Mouse (Mus musculus) bone marrow macrophage, adult 2 months (primary cell): ENCODE measurements around the gene Eomes. TPM values are rescaled to one million over a fixed set of nuclear protein-coding genes. Genes with fewer than 3 reads are reported as not detected.

Source experiments
- H3K27ac ChIP-seq: 2 replicates; pipeline ENCODE4 v1.5.1; 2012; ENCODE audit warnings: low read depth, low read length; ENCODE audit not compliant: insufficient read depth
- H3K4me1 ChIP-seq: 2 replicates; pipeline ENCODE4 v1.6.1; 2012; ENCODE audit warnings: low read length; ENCODE audit not compliant: control insufficient read depth, insufficient read depth
- H3K4me3 ChIP-seq: 2 replicates; pipeline ENCODE4 v1.5.1; 2012; ENCODE audit warnings: mild to moderate bottlenecking, low read length, moderate library complexity; ENCODE audit not compliant: insufficient read depth
- CTCF ChIP-seq: IDR thresholded peaks from 2 replicates; pipeline ENCODE4 v1.5.1; 2012; ENCODE audit warnings: low read depth, mild to moderate bottlenecking, low read length, moderate library complexity
- POLR2A ChIP-seq: IDR thresholded peaks from 2 replicates; pipeline ENCODE4 v1.6.1; 2012; ENCODE audit warnings: mild to moderate bottlenecking, low read depth, low read length, borderline replicate concordance
- polyA plus RNA-seq: library from polyadenylated mRNA; stranded (reverse); fragments of >200 nt; gene quantifications from 2 replicates; pipeline ENCODE4 v1.2.4, GENCODE M21; 2012; ENCODE audit not compliant: missing spikeins, insufficient read depth, insufficient read length

Gene Eomes
- polyA plus RNA-seq, 1 experiment: not detected

DNA sequence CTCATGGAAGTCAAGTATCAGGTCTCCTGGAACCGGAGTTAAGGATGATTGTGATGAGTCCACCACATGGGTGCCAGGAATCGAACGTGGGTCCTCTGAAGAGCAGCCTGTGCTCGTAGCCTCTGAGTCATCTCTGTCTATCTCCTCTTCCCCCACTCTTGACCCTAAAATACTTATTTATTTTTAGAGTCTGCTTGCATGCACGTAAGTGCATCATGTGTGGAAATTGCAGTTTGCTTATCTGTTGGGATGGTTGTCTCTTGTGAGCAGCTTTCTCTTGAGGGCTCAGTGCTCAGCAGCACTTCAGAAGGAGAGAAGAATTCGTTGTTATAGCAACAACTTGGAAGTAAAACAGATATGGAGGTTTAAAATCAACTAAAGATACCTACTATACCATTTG lies 37.5 kb downstream of the Eomes start:
- peaks cover 57% of the 10 kb centered on the region for H3K4me1 ChIP-seq
- TF ChIP-seq POLR2A: no peak
- TF ChIP-seq CTCF: no peak
- H3K27ac ChIP-seq: no peak overlapping the region
- H3K4me3 ChIP-seq: no peak overlapping the region

GRCm38 (mm10) chr9:118516162-118516561 lies 38.1 kb downstream of the Eomes start:
- TF ChIP-seq CTCF (no peak), POLR2A (no peak)
- peaks cover 57% of the 10 kb centered on the region for H3K4me1 ChIP-seq
- no peak overlapping the region for H3K27ac ChIP-seq
- no peak overlapping the region for H3K4me3 ChIP-seq

- H3K4me3 ChIP-seq: no peak overlapping the region
- H3K27ac ChIP-seq: no peak overlapping the region
- H3K4me1 ChIP-seq: peaks cover 47% of the 10 kb centered on the region
- no peak for TF ChIP-seq POLR2A
Measured at GRCm38 (mm10) chr9:118517619-118518018, 39.6 kb downstream of the Eomes start.

GRCm38 (mm10) chr9:118519101-118519500 lies 41.1 kb downstream of the Eomes start:
- TF ChIP-seq POLR2A (no peak), CTCF (no peak)
- Histone ChIP-seq H3K27ac (no peak overlapping the region), H3K4me3 (no peak overlapping the region), H3K4me1 (peaks cover 36% of the 10 kb centered on the region)

DNA sequence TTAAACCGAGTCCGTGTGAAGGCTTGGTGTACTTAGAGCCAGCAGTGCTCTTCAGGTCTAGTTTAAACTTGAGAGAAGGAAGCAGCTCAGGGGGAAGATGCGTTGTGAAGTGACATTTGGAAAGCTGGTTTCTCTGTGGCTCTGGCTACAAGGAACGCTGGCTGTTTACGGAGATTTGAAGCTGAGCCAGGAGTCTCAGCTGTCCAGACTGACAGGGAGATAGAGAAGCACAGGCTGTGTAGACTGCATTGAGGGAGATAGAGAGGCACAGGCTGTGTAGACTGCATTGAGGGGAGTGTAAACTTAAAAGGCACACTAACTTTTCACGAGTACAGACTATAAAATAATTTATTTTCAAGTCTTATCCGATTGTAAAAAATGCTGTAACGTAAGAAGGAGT lies 42.0 kb downstream of the Eomes start:
- Histone ChIP-seq H3K4me3 (no peak overlapping the region), H3K27ac (no peak overlapping the region), H3K4me1 (peaks cover 35% of the 10 kb centered on the region)
- no peak for TF ChIP-seq CTCF
- no peak for TF ChIP-seq POLR2A

DNA sequence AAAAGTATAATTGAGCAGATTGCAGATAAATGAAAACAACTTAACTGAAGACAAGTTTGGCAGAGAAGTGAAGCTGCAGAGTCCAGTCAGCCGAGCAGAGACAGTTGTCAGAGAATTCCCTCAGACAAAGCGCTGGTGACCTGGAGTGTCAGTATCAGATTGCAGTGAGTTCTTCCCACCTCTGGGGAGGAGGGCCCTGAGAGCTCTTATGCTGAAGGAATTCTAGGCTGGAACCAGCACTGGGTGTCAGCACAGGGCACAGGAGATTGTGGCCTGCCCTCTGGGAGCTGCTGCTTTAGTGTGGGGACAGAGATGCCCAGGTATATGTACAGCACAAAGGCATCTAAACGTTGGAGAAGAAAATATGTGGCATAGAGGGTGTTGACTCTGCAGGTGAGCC lies 42.8 kb downstream of the Eomes start:
- peaks cover 29% of the 10 kb centered on the region for H3K4me1 ChIP-seq
- TF ChIP-seq POLR2A: no peak
- no peak for TF ChIP-seq CTCF
- no peak overlapping the region for H3K27ac ChIP-seq
- H3K4me3 ChIP-seq: no peak overlapping the region

GRCm38 (mm10) chr9:118521659-118522058 lies 43.6 kb downstream of the Eomes start:
- peaks cover 24% of the 10 kb centered on the region for H3K4me1 ChIP-seq
- no peak for TF ChIP-seq CTCF
- no peak for TF ChIP-seq POLR2A
- H3K27ac ChIP-seq: no peak overlapping the region
- H3K4me3 ChIP-seq: no peak overlapping the region

- H3K4me3 ChIP-seq: no peak overlapping the region
- no peak overlapping the region for H3K27ac ChIP-seq
- no peak for TF ChIP-seq CTCF
- TF ChIP-seq POLR2A: no peak
- peaks cover 17% of the 10 kb centered on the region for H3K4me1 ChIP-seq
Measured at GRCm38 (mm10) chr9:118523738-118524137, 45.7 kb downstream of the Eomes start.

- no peak for TF ChIP-seq POLR2A
- TF ChIP-seq CTCF: no peak
- no peak overlapping the region for H3K27ac ChIP-seq
- H3K4me3 ChIP-seq: no peak overlapping the region
- H3K4me1 ChIP-seq: no peaks in the 10 kb centered on the region
Measured at GRCm38 (mm10) chr9:118527056-118527455, 49.0 kb downstream of the Eomes start.

DNA sequence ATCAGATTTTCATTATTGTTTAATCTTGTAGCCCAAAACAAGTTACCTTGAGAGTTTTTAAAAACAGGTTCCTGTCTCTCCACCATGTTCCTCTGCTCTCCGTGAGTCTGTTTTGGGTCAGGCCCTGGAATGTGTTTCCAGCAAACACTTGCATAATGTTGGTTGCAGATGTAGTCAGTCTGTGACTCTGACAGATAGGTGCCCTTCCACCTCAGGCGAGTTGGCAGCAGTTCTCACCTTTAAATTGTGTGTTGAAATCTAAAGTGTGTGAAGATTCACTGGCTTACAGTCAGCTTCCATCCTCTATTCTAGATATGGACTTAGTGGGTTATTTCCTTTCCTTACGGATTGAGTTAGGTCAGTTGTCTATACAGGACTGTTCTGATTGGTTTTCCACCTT lies 51.8 kb downstream of the Eomes start:
- peaks cover 3% of the 10 kb centered on the region for H3K4me1 ChIP-seq
- TF ChIP-seq POLR2A (no peak), CTCF (no peak)
- H3K4me3 ChIP-seq: no peak overlapping the region
- no peak overlapping the region for H3K27ac ChIP-seq

- H3K4me1 ChIP-seq: peaks cover 3% of the 10 kb centered on the region
- TF ChIP-seq POLR2A: no peak
- TF ChIP-seq CTCF: no peak
- H3K27ac ChIP-seq: no peak overlapping the region
- H3K4me3 ChIP-seq: no peak overlapping the region
Measured at GRCm38 (mm10) chr9:118530679-118531078, 52.7 kb downstream of the Eomes start.
